Mouse (Mus musculus): ENCODE results near the gene Dchs2. TPM values are rescaled to one million over a fixed set of nuclear protein-coding genes. Genes with fewer than 3 reads are reported as not detected.

Dchs2 gene
- polyA plus RNA-seq (2017; shearing (Covaris generic)) = 0.09 TPM

GRCm38 (mm10) chr3:83127726-83128448 lies at the start of gene Dchs2:
TSS of gene Dchs2 (plus strand) at chr3:83127948.

Other genes starting within 250 kb of the Dchs2 start
- gene Lrat, start 224.0 kb upstream of the Dchs2 start, polyA plus RNA-seq (2017; shearing (Covaris generic)) = not detected
- gene Fgg, start 120.2 kb upstream of the Dchs2 start, polyA plus RNA-seq (2017; shearing (Covaris generic)) = not detected
- not detected for gene Fga, start 101.9 kb upstream of the Dchs2 start, polyA plus RNA-seq (2017; shearing (Covaris generic))
- gene Fgb, start 78.1 kb upstream of the Dchs2 start, polyA plus RNA-seq (2017; shearing (Covaris generic)) = not detected
- 73.5 TPM for gene Plrg1, start 72.4 kb upstream of the Dchs2 start, polyA plus RNA-seq (2017; shearing (Covaris generic))

Data from effector memory CD4-positive, alpha-beta T cell, adult 7 months (primary cell).